Mouse (Mus musculus): ENCODE results near the gene Adcy6.

DNA sequence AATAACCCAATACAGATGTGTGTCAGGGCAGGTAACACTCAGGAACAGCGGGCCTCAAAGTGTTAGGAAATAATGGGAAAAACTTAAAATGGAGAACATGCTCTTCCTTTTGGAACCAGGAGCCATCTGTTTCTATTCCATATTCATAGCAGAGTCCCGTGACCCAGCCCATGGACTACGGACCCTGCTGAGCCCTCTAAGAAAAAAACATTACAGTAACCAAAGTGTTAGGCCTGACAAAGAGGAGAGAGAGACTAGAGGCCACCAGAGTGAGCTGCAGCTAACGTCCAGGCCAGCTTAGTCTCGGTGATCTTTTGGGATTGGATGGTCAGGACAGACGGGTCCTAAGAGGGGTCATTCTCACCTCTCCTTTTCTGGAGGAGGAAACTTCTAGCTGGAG is 5.1 kb upstream of the Adcy6 start:
- no peak for TF ChIP-seq CTCF (conservative IDR thresholded peaks at IDR 0.05; ENCODE audit: low read length)
- no peak for TF ChIP-seq NANOG (IDR thresholded peaks at IDR 0.05; ENCODE audit: borderline replicate concordance, low read length)
- no peak for TF ChIP-seq POU5F1 (IDR thresholded peaks at IDR 0.05; ENCODE audit: borderline replicate concordance, low read length)

Data from E14TG2a.4 (cell line).